Mouse (Mus musculus) ES-E14 (cell line): ENCODE measurements around the gene Ank2.

ENCODE experiments used
- HCFC1 ChIP-seq: IDR thresholded peaks from 2 replicates; pipeline ENCODE4 v1.6.1; 2012; ENCODE audit warnings: low read length, inconsistent platforms, borderline replicate concordance; ENCODE audit not compliant: insufficient read depth
- MAFK ChIP-seq: IDR thresholded peaks from 2 replicates; pipeline ENCODE4 v1.6.1; 2014; ENCODE audit warnings: mild to moderate bottlenecking, low read depth, low read length, inconsistent platforms; ENCODE audit not compliant: insufficient read depth
- ZC3H11A ChIP-seq: IDR thresholded peaks from 2 replicates; pipeline ENCODE4 v1.6.1; 2012; ENCODE audit warnings: low read depth, mild to moderate bottlenecking, inconsistent platforms, low read length, borderline replicate concordance

GRCm38 (mm10) chr3:127225167-127225798 lies 273.9 kb downstream of the Ank2 start:
- TF ChIP-seq MAFK (no peak), ZC3H11A (no peak), HCFC1 (no peak)
